Mouse (Mus musculus) T-helper 17 cell (primary cell): ENCODE measurements at regions not wholly inside any gene's neighbourhood (a gene's known extent, or its start where the extent isn't known, plus 50 kb on each side); places are given as distances from the start of the nearest gene placed in this dataset.
"Not testable (repeated sequence)": the region's sequence is repeated elsewhere in the genome, so short reads cannot be mapped to it uniquely, and the experiment has no call there.

Source experiments
- in situ Hi-C, 2 experiments: fragments of 300-600 bp; cut with MboI, MseI; formaldehyde crosslinking; loops; 1 replicate in 1 of 2; 2 replicates in 1 of 2; pipeline ENCODE4 v1.15.1; 2025; ENCODE audit warnings: high pct_unique_total_duplicates in 2 of 2

GRCm38 (mm10) chr1:176504731-176505130, 229.6 kb upstream of the Pld5 start:
- in situ Hi-C loops = not testable (repeated sequence)

- in situ Hi-C loops = no loop called here
Measured at GRCm38 (mm10) chr1:176499010-176499650, 224.0 kb upstream of the Pld5 start.

DNA sequence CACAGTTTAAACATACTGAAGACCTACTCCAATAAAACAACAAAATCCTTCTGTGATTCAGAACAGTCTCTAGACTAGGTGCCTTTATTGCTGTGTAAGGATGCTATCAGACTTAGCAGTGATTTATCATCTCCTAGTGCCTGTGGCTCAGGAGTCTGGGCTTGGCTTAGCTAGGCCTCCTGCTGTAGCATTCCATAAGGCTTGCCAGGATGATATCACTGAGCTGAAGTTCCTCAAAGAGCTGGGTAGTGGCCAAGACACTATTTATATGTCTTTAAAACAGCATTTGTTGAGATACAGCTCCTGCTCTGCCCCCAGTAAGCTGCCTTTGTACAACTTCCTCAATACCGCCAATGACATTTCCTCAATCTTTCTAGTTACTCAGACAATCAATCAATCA, 193.4 kb upstream of the Pld5 start:
- in situ Hi-C loops = no loop called here

- in situ Hi-C loops = no loop called here
Measured at GRCm38 (mm10) chr1:176462125-176462524, 187.0 kb upstream of the Pld5 start.

DNA sequence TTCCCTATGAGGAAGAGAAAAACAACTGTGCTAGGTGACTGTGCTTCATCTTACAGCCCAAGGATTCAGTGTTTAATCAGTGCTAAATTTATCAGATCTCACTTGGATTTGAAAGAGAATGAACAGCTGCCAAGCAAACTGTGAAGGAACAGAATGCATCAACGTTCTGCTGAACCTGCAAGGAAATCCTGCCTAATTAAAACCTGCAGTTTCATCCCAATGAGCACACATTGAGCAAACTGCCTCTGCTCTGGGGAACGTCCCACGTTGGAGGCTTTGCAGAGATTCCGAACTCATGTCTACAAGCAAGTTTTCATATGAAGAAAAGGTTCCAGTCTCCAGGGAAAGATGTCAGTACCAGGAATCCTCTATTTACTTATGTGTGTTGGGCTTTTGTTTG, 171.6 kb upstream of the Pld5 start:
- in situ Hi-C loops = no loop called here

GRCm38 (mm10) chr1:176443712-176444111, 168.6 kb upstream of the Pld5 start:
- in situ Hi-C loops = no loop called here

- in situ Hi-C loops = no loop called here
Measured at GRCm38 (mm10) chr1:176440254-176440653, 165.1 kb upstream of the Pld5 start.

GRCm38 (mm10) chr1:176427835-176428234, 152.7 kb upstream of the Pld5 start:
- in situ Hi-C loops = no loop called here

GRCm38 (mm10) chr1:176427046-176427445, 151.9 kb upstream of the Pld5 start:
- in situ Hi-C loops = no loop called here

DNA sequence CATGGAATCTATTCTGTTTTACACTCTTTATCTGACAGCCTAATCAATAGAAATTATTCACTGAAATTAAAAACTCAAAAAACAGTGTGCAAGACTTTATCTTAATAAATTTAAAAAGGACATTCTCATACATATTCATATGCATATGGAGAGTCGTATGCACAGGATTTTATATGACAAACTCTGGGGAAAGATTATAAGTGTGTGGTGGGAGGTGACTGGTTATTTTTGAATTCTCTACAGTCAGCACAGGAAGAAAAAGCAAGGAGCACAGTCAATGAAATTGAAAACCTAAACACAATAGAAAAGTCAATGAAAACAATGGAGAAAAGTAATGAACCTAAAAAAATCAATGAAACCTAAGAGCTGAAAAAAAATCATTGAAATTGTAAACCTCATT, 142.1 kb upstream of the Pld5 start:
- in situ Hi-C loops = no loop called here

- in situ Hi-C loops = no loop called here
Measured at GRCm38 (mm10) chr1:176404128-176404527, 129.0 kb upstream of the Pld5 start.

DNA sequence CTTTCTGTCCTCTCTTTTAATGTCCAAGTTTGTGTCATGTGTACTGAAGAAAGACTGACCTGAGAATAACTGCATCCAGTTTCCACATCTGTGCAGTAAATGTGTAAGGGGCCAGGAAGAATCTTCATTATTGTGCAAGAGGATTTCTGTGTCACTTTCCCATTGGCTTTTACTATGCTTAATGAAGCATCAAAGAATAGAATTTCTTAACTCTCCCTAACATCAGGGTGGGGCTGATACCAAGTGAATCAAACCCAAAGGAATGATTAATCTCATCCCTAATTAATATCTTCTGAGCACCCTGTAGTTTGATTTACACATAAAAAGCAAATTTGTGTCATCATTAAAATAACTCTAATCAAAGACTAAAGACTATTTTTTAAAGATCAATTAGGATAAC, 104.5 kb upstream of the Pld5 start:
- in situ Hi-C loops = no loop called here

DNA sequence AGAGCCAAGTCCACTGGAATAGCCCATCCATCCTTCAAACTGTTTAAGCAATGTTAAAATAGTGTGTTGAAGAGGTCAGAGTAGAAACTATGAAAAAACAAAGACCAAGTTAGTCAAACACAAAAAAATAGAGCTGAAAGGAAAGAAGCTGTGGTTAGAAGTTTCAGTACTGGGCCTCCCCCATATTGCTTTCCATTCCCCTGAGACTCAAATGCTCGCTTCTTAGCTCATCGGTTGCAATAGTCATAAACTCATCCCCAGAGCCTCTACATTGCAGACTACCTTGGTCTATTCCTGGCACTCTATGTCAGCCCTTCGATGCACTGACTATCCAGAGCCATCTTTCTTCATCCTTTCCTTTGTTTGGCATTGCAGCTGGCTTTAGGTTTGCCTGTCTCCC, 91.8 kb upstream of the Pld5 start:
- in situ Hi-C loops = no loop called here

GRCm38 (mm10) chr1:176360957-176361356, 85.8 kb upstream of the Pld5 start:
- in situ Hi-C loops = no loop called here

DNA sequence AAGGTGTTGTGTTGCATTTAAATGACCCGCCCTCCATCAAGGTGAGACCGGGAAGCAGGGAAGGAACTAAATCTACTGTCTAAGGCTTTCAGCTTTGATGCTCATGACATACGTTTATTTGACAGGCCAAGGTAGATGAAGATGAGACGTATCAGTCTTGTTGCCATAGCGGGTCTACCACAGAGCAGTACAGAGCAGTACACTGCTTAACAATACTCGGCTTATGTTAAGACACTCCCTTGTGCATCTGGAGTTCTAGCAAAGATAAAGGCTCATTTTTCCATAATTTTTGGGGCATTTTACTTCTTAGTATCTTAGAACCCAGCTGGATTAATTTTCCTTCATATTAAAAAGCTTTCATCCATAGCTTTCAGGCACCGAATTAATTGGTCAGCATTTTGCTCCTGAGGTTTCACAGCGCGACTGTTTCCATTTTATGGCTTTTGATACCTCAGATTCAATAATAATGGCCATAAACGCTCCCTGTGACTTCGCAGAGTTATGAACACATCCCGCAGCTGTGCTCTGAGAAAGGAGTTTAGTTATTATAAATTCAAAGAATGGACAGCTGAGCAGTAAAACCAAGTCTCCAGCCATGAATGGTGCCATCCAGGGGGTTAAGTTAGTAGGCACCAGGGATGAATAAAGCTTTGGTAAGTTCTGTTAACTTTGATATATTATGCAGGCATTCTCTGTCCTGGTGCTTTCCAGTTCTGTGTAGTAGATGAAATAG, 85.0 kb upstream of the Pld5 start:
- in situ Hi-C loops = no loop called here

DNA sequence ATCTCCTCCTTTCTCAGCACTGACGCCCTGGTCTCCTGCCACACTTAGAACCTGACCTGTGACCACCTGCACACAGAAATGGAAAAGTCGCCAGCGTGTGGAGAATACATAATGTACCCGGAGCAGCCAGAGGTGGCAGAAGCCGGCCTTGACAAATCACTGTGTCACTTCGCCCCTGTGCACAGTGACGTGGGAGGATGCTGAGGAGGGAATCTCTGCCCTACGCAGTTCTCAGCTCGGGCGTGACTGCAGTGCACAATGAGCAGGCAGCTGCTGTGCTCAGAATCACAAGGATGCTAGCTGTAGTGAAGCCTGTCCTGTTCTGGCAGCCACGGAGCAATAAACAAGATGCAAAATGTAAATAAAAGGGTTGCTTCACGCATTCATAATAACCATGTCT, 80.2 kb upstream of the Pld5 start:
- in situ Hi-C loops = no loop called here

- in situ Hi-C loops = no loop called here
Measured at GRCm38 (mm10) chr1:176354898-176355297, 79.8 kb upstream of the Pld5 start.

DNA sequence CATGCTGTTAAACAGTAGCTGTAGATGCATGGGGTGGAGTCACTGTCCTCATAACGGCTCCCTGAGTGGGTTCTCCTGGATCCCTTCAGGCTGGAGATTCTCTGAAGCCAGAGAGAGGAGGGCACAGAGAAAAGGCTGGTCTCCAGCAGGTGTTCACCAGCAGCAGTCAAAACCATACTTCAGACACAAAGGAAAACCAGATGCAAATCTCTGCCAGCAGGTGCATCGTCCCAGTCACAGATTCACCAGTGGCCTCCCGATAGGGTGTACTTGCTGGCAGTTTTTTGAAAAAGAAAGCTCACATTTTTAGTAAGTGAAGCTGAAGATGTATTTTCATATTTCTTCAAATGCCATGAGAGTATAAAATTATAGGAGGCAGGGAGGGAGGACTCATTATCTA, 77.6 kb upstream of the Pld5 start:
- in situ Hi-C loops = no loop called here

DNA sequence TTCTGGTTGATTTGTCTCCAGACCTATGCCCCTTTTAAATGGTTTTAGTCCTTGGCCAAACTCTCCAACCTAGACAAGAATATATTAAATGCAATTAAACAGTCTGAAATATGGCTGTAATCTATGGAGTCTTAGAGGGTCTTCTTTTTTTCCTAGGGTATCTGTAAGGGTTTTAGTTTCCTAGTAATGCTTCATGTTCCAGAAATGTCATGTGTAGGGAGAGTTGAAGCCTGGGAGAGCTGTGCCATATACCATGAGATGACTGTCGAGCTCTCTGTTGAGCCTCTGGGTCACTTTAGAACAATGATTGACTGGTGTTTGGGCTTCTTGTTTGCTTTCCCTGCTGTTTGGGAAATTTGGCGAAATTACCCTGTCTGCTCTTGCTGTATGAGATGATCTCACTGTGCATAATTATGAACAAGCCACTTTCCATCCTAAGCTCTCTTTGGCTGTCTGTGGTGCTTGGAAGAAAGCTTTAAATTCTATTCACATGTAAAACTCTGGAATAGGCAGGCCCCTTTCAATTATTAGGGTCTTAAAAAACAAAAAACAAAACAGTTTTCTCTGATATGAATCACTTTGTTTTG, 74.9 kb upstream of the Pld5 start:
- in situ Hi-C loops = no loop called here

DNA sequence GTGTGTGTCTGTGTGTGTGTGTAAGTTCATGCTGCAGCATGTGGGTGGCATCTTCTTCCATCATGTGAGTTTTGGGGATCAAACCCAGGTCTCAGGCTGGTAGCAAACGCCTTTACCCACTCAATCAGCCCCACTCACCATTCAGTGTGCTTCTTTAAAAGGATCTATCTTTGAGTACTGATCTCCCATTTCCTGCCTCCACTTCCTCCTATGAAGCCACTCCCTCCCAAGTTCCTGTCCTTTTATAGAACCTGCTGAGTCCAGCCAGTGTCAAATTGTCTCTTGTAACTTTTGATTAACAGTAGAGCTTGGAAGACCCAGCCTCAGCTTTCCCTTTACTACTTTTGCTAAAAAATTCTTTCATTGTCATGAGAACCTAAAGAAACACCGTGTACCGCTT, 73.0 kb upstream of the Pld5 start:
- in situ Hi-C loops = no loop called here

DNA sequence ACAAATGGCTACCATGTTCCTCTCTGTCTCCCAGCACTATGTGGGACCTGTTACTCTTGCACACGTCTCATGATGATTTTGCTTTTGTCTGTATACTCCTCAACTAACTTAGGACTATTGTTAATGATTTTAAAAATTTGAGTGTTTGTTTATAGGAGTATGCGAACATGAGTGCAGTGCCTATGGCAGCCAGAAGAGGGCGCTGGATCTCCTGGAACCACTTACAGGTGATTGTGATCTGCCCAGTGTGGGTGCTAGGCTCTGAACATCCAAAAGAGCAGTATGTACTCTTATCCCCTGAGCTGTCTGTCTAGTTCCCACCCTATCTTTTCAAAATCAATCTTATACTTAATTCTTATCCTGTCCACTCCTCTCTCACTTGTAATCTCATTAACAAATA, 56.2 kb upstream of the Pld5 start:
- in situ Hi-C loops = no loop called here
